Mouse (Mus musculus) forelimb bud, embryonic 11.5 days (tissue): ENCODE results near the gene Pkn3.

ENCODE experiments used
- DNase-seq: peaks from one replicate; pipeline ENCODE4 v3.0.0-alpha.2; 2012; ENCODE audit warnings: low read depth, low spot score

Pkn3 gene

GRCm38 (mm10) chr2:30063235-30063634, 14.2 kb upstream of the Pkn3 start:
- DNase-seq, result no peak

GRCm38 (mm10) chr2:30063791-30064190, 13.7 kb upstream of the Pkn3 start:
- DNase-seq, result no peak

DNA sequence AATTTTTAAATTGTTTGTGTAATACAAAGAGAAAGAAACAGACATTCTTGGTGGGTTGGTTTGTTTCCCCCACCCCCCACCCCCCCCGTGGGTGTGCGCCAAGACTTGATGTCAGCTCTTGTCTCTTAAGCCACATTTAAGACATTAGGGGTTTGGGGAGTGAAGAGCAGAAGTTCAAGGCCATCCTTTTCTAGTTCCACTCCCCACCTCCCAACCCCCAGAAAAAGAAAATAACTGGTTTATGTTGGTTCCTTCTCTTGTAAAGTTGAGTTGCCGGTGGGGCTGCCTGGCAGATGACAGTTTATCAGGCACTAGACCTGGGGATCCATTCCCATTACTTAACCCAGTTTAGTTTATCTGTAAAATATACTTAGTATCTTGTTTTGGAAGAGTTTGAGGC, 13.2 kb upstream of the Pkn3 start:
- DNase-seq, result no peak

GRCm38 (mm10) chr2:30066046-30066901, 11.2 kb upstream of the Pkn3 start:
- DNase-seq, result peak; percentile 96

DNA sequence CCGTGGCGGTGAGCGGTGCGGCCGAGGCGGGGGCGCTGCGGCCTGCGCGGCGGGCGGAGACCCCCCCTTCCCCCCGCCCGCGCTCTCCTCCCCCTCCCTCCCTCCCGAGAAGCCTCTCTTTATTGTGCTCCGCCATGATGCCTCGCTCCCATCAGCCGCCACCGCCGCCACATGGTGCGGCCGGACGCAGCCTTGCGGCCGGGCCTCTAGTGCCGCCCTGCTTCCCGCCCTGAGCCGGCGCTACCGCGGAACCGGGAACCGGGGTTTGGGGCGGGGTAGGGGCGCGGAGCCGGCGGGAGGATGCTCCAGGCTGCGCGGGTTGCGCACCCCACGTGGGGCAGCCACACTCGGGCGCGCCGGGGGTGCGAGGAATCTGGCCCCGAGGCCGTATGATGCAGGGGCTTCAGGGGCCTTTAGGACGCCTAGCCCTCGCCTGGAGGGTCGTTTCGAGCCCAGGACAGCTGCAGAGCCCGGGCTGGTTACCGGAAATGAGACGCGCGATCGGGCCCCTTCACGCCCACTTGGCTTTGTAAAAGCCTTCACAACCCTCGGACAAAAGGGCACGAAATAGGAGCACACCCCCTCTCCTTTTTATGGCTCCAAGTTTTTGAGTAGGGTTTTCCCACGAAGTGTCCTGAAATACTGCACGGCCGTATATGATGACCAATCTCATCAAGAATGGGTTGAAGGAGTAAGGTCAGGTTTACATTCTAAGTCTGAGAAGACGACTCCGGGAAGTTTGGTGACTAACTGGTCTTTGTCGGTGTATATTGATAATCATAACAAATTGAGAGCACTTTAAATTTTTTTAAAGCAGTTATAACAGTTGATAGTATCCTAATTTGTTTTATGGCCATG, 10.2 kb upstream of the Pkn3 start:
- no peak for DNase-seq

DNA sequence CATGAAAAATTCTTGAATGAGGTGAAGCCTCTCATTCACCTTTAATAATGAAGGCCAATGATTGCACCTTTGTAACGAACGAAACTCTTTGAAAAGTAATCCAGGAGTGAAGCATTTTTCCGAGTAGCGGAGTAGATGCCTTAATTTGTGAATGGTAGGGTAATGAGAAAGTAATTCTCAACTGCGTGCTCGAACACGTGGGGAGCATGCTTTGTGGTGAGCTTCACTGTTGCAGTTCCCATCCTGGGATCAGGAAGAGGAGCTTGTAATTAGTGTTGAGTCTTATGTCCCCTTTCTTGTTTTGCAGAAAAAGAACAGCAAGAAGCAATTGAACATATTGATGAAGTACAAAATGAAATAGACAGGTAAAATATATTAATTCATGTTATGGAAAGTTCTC, 9.5 kb upstream of the Pkn3 start:
- no peak for DNase-seq

DNA sequence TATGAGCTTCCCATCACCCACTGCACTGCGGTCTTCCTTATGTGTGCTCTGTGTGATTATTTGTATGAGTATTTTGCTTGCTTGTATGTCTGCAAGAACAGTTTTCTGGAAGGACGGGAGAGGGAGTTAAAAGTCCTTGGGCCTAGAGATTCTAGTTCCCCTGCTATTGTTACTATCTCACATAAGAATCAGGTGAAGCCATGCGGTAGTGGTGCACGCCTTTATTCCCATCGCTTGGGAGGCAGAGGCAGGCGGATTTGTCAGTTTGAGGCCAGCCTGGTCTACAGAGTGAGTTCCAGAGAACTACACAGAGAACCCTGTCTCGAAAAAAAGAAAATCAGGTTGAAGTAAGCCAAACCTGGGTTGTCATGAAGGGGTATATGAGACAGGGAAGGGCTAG, 4.6 kb upstream of the Pkn3 start:
- DNase-seq, result no peak

GRCm38 (mm10) chr2:30073285-30073684, 4.2 kb upstream of the Pkn3 start:
- no peak for DNase-seq

- DNase-seq, result no peak
These were observed 1.9 kb upstream of the Pkn3 start for GRCm38 (mm10) chr2:30075625-30076024.

- DNase-seq, result no peak
These were observed 1.0 kb upstream of the Pkn3 start for GRCm38 (mm10) chr2:30076439-30076838.

DNA sequence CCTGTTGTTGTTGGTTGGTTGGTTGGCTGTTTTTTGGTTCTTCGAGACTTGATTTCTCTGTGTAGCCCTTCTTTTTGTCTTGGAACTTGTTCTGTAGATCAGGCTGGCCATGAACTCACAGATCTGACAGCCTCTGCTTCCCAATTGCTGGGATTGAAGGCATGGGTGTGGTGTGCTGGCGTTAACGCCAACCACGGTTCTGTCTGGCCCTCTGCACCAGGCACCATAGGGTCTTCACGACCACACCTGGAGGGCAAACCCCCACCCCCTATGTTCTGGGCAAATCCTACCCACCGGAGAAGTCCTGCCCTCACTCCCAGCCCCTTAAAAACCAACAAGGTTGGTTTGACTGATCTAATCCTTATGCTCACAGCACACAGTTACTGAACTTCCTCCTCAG, 525 bp upstream of the Pkn3 start:
- DNase-seq, result no peak

DNA sequence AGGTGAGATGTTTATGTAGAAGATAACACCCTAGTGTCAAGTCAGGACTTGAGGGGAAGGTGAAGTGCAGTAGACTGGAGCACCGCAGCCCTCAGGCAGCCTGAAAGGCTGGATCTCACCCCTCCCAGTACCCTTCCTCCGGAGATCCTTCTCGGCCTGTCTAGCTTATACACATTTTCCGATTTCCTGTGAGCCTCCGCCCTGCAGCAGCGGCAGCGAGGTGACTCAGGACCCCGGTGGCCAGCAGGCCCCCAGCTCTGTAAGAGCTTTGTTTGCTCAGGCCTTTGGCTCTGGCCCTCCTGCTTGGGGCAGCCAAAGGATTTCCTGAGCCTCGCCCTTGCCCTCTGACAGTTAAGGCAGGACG, 847 bp downstream of the Pkn3 start:
- DNase-seq, result no peak

- no peak for DNase-seq
These were observed 1.3 kb downstream of the Pkn3 start for GRCm38 (mm10) chr2:30078760-30079159.

DNA sequence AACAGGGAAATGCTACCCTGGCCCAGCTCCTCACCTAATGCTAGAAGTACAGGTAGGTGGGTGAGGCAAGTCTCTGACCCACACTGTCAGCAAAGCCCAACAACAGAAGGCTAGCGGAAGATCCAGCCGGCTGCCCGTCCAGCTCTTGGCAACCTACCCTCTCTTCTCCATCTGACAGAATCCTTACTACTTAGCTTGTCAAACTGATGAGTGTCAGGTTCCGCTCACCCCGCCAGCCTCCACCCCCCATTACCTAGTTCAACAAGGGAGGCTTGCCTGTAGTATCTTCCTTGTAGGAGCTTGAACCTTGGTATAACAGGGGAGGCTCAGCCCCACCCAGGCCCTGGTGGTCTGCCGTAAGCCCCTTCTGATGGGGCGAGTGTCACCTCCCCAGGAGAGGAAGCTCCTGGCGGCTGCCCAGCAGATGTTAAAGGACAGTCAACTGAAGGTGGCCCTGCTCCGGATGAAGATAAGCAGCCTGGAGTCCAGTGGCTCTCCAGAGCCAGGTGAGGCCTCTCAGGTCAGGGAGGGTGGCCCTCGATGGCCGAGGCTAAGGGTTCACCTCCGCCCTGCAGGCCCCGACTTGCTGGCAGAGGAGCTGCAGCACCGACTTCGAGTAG, 2.8 kb downstream of the Pkn3 start:
- no peak for DNase-seq

- no peak for DNase-seq
These were observed 6.6 kb downstream of the Pkn3 start for GRCm38 (mm10) chr2:30084113-30084512.

- DNase-seq, result no peak
These were observed 7.1 kb downstream of the Pkn3 start for GRCm38 (mm10) chr2:30084632-30085031.

GRCm38 (mm10) chr2:30087310-30087709, 9.8 kb downstream of the Pkn3 start:
- DNase-seq, result no peak

DNA sequence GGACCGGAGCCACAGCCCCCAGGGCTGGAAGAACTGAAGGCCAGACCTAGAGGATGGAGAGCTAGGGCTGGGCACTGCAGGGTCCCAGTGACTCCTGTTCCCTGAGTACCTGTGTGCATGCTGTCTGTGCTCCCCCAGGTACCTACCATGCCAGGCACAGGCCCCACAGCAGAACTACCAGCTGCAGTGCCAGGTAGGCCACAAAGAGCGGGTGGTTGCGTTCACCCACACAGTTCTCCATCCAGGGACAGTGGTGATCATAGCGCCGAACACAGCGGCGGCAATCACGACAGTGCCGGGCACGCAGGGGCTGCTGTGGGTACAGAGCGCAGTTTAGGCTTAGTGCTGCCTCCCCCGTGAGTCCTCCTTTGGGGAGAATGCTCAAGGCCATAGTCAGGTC, 14.0 kb downstream of the Pkn3 start:
- no peak for DNase-seq

- DNase-seq, result no peak
These were observed 14.9 kb downstream of the Pkn3 start for GRCm38 (mm10) chr2:30092280-30092918.

DNA sequence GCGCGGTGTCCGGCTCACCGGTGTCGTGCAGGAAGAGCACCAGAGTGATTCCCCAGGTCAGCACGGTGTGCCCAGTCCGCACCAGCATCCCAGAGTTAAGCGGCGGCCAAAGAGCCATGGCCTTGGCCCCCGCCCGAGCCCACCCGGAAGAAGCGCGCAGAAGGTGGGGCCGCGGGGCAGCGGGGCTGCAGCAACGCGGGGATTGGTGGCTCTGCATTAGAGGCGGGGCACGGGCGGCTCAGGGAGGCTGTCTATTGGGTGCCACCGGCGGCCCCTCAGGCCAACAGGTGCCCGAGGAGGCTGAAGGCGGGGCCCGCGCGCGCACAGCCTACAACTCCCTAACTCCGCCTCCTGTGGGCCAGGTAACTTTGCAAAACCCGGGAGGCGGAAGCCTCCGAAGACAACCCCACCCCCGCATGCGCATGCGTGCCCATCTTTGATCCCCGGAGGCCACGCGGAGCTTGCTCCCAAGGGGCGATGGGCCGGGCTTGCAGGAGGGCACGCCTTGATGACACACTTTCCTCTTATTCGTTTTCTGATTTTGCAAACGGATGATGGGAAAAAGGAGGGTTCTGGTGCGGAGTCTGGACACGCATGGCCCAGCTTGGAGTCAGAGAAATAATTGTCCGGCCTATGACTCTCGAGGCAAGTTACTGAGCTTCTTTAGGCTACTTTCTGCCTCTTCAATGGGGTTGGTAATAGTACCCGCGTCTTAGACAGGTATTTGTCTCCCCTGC, 16.2 kb downstream of the Pkn3 start, which contains the start of gene Zdhhc12:
Zdhhc12 (minus strand) TSS at position 178 of the 737 bp plus-strand sequence.
- DNase-seq, result peak; percentile 95

- no peak for DNase-seq
These were observed 16.7 kb downstream of the Pkn3 start for GRCm38 (mm10) chr2:30094208-30094588.
